Mouse (Mus musculus) ES-E14 (cell line): ENCODE measurements around the gene 1110025L11Rik. TPM values are rescaled to one million over a fixed set of nuclear protein-coding genes. Genes with fewer than 3 reads are reported as not detected.

ENCODE experiments used
- DNase-seq: peaks from one replicate; pipeline ENCODE4 v3.0.0-alpha.2; 2013; ENCODE audit warnings: low read depth, low spot score
- H3K27ac ChIP-seq: 2 replicates; pipeline ENCODE4 v1.5.1; 2012; ENCODE audit warnings: low read depth, mild to moderate bottlenecking, low read length, moderate library complexity, mixed read lengths; ENCODE audit not compliant: poor library complexity, insufficient read depth, severe bottlenecking
- H3K36me3 ChIP-seq: 2 replicates; pipeline ENCODE4 v1.6.1; 2012; ENCODE audit warnings: mild to moderate bottlenecking, low read length, moderate library complexity, mixed read lengths; ENCODE audit not compliant: control insufficient read depth, poor library complexity, insufficient read depth, severe bottlenecking
- H3K4me1 ChIP-seq, 2 experiments: fragments of 150-350 bp in 1 of 2; sonication (generic) in 1 of 2; 2 replicates each; pipeline ENCODE4 v1.6.1; 2012; ENCODE audit warnings: low read length in 2 of 2, mild to moderate bottlenecking in 1 of 2, mixed read lengths in 1 of 2; ENCODE audit not compliant: control insufficient read depth in 2 of 2, insufficient read depth in 2 of 2, poor library complexity in 1 of 2
- H3K4me3 ChIP-seq, 2 experiments: fragments of 150-350 bp in 1 of 2; sonication (generic) in 1 of 2; 2 replicates each; pipeline ENCODE4 v1.5.1; 2012; ENCODE audit warnings: low read length in 2 of 2, low read depth in 1 of 2, mild to moderate bottlenecking in 1 of 2, mixed read lengths in 1 of 2; ENCODE audit not compliant: insufficient read depth in 1 of 2, poor library complexity in 1 of 2, severe bottlenecking in 1 of 2
- H3K9ac ChIP-seq: 2 replicates; pipeline ENCODE4 v1.6.1; 2012; ENCODE audit warnings: low read depth, mild to moderate bottlenecking, low read length, mixed read lengths; ENCODE audit not compliant: poor library complexity, insufficient read depth, severe bottlenecking
- H3K9me3 ChIP-seq: fragments of 150-350 bp; sonication (generic); 2 replicates; pipeline ENCODE4 v1.6.1; 2012; ENCODE audit warnings: low read depth, mild to moderate bottlenecking, low read length; ENCODE audit not compliant: control insufficient read depth, insufficient read depth
- HCFC1 ChIP-seq: IDR thresholded peaks from 2 replicates; pipeline ENCODE4 v1.6.1; 2012; ENCODE audit warnings: low read length, inconsistent platforms, borderline replicate concordance; ENCODE audit not compliant: insufficient read depth
- MAFK ChIP-seq: IDR thresholded peaks from 2 replicates; pipeline ENCODE4 v1.6.1; 2014; ENCODE audit warnings: mild to moderate bottlenecking, low read depth, low read length, inconsistent platforms; ENCODE audit not compliant: insufficient read depth
- ZNF384 ChIP-seq: IDR thresholded peaks from 2 replicates; pipeline ENCODE4 v1.6.1; 2012; ENCODE audit warnings: low read depth, low read length, inconsistent platforms
- in situ Hi-C, 2 experiments: fragments of 600-800 bp; cut with MboI; formaldehyde crosslinking; loops; one replicate each; pipeline ENCODE4 v1.15.1; 2025; ENCODE audit warnings: low sequenced_read_pairs in 2 of 2, inconsistent platforms in 1 of 2; ENCODE audit not compliant: unreplicated experiment in 2 of 2
- total RNA-seq: library from RNA; depleted of rRNA; stranded (reverse); fragments of 300-350 nt; gene quantifications from 2 replicates; pipeline ENCODE4 v1.2.3, GENCODE M21; 2012; rRNA removed

The 1110025L11Rik gene
- total RNA-seq, 1 experiment = not detected

GRCm38 (mm10) chr16:89013973-89014372, 49.8 kb downstream of the 1110025L11Rik start:
- in situ Hi-C loops = no loop called here
- H3K4me3 ChIP-seq = no peak overlapping the region
- no peak overlapping the region for H3K27ac ChIP-seq
- TF ChIP-seq MAFK (peak; percentile 70), ZNF384 (no peak), HCFC1 (no peak)
- no peaks in the 10 kb centered on the region for H3K36me3 ChIP-seq
- no peaks in the 10 kb centered on the region for H3K9me3 ChIP-seq
- DNase-seq = no peak
- no peak overlapping the region for H3K9ac ChIP-seq
- 0 out of 4 replicates have a peak, but pooled peaks cover 0 to 2% of the 10 kb centered on the region in 2 experiments for H3K4me1 ChIP-seq

Other genes with a start within 250 kb of the 1110025L11Rik start
- gene Krtap15, start 243.8 kb downstream of the 1110025L11Rik start, total RNA-seq = not detected in 2 replicates
- gene Krtap14, start 237.9 kb downstream of the 1110025L11Rik start, total RNA-seq = not detected in 2 replicates
- gene Krtap19-1, start 194.6 kb downstream of the 1110025L11Rik start, total RNA-seq = not detected in 2 replicates
- not detected in 2 replicates for gene Krtap19-2, start 189.7 kb downstream of the 1110025L11Rik start, total RNA-seq
- gene Krtap19-3, start 186.0 kb downstream of the 1110025L11Rik start, total RNA-seq = not detected in 2 replicates
- gene Krtap19-4, start 178.9 kb downstream of the 1110025L11Rik start, total RNA-seq = not detected in 2 replicates
- gene Krtap19-5, start 167.5 kb downstream of the 1110025L11Rik start, total RNA-seq = not detected in 2 replicates
- not detected in 2 replicates for gene Krtap19-9b, start 131.7 kb downstream of the 1110025L11Rik start, total RNA-seq
- not detected in 2 replicates for gene Krtap16-3, start 101.1 kb downstream of the 1110025L11Rik start, total RNA-seq
- gene Krtap22-2, start 53.2 kb downstream of the 1110025L11Rik start, total RNA-seq = not detected in 2 replicates
- gene Gm10229, start 48.7 kb downstream of the 1110025L11Rik start, total RNA-seq = not detected in 2 replicates
- gene Krtap6-1, start 32.3 kb downstream of the 1110025L11Rik start, total RNA-seq = not detected in 2 replicates
- gene Gm10228, start 22.5 kb downstream of the 1110025L11Rik start, total RNA-seq = not detected in 2 replicates
- 0.80 and 1.1 TPM in 2 replicates for gene Krtap6-5, start 16.1 kb downstream of the 1110025L11Rik start, total RNA-seq
- not detected in 2 replicates for gene Krtap6-3, start 20.0 kb upstream of the 1110025L11Rik start, total RNA-seq
- gene Gm6358, start 76.8 kb upstream of the 1110025L11Rik start, total RNA-seq = not detected in 2 replicates
- not detected in 2 replicates for gene Gm10061, start 87.1 kb upstream of the 1110025L11Rik start, total RNA-seq
- gene Gm9789, start 94.0 kb upstream of the 1110025L11Rik start, total RNA-seq = not detected in 2 replicates
- gene Gm7735, start 105.5 kb upstream of the 1110025L11Rik start, total RNA-seq = not detected in 2 replicates
- gene 1110057P08Rik, start 110.7 kb upstream of the 1110025L11Rik start, total RNA-seq = not detected in 2 replicates
- gene Krtap20-2, start 141.9 kb upstream of the 1110025L11Rik start, total RNA-seq = not detected in 2 replicates